Mouse (Mus musculus) E14TG2a.4 (cell line): ENCODE results near the gene Ciao2b.

Experiments
- H3K27me3 ChIP-seq: 2 replicates; pipeline ENCODE4 v1.6.1; 2014; ENCODE audit warnings: low read length, control low read depth; ENCODE audit not compliant: insufficient read depth
- H3K36me3 ChIP-seq: 2 replicates; pipeline ENCODE4 v1.6.1; 2014; ENCODE audit warnings: low read length, control low read depth; ENCODE audit not compliant: insufficient read depth
- H3K4me1 ChIP-seq: replicated peaks from 2 replicates; pipeline ENCODE4 v1.6.1; 2014; ENCODE audit warnings: low read depth, low read length, control low read depth
- H3K4me3 ChIP-seq: replicated peaks from 2 replicates; pipeline ENCODE4 v1.5.1; 2014; ENCODE audit warnings: mild to moderate bottlenecking, low read length
- H3K9me3 ChIP-seq: 2 replicates; pipeline ENCODE4 v1.6.1; 2014; ENCODE audit warnings: low read length, control low read depth
- CTCF ChIP-seq: conservative IDR thresholded peaks from 2 replicates; pipeline ENCODE4 v1.5.1; 2014; ENCODE audit warnings: low read length
- NANOG ChIP-seq: IDR thresholded peaks from 2 replicates; pipeline ENCODE4 v1.6.1; 2014; ENCODE audit warnings: borderline replicate concordance, low read length, mixed read lengths
- POU5F1 ChIP-seq: IDR thresholded peaks from 2 replicates; pipeline ENCODE4 v1.6.1; 2014; ENCODE audit warnings: low read length, borderline replicate concordance

Ciao2b gene

GRCm38 (mm10) chr8:104629306-104630110 lies 12.3 kb downstream of the Ciao2b start:
- Histone ChIP-seq H3K36me3 (no peaks in the 10 kb centered on the region), H3K27me3 (peaks cover 57% of the 10 kb centered on the region), H3K4me1 (peaks cover 28% of the 10 kb centered on the region), H3K4me3 (no peak overlapping the region), H3K9me3 (no peaks in the 10 kb centered on the region)
- no peak for TF ChIP-seq POU5F1
- TF ChIP-seq CTCF: no peak
- no peak for TF ChIP-seq NANOG

- H3K4me1 ChIP-seq: peaks cover 28% of the 10 kb centered on the region
- peaks cover 57% of the 10 kb centered on the region for H3K27me3 ChIP-seq
- H3K36me3 ChIP-seq: no peaks in the 10 kb centered on the region
- H3K4me3 ChIP-seq: no peak overlapping the region
- TF ChIP-seq POU5F1 (no peak), CTCF (no peak), NANOG (no peak)
- no peaks in the 10 kb centered on the region for H3K9me3 ChIP-seq
These were observed 13.4 kb downstream of the Ciao2b start for GRCm38 (mm10) chr8:104628402-104628801.

GRCm38 (mm10) chr8:104627065-104627740 lies 14.6 kb downstream of the Ciao2b start:
- no peaks in the 10 kb centered on the region for H3K36me3 ChIP-seq

GRCm38 (mm10) chr8:104624161-104624560 lies 17.6 kb downstream of the Ciao2b start, which contains the start of gene Cdh16:
Cdh16 (minus strand) TSS chr8:104624396.
- Histone ChIP-seq H3K27me3 (peaks cover 37% of the 10 kb centered on the region), H3K4me1 (0 out of 2 replicates have a peak, but pooled peaks cover 4% of the 10 kb centered on the region), H3K36me3 (no peaks in the 10 kb centered on the region), H3K4me3 (no peak within 1 kb of the TSS), H3K9me3 (no peaks in the 10 kb centered on the region)
- TF ChIP-seq CTCF: no peak
- no peak for TF ChIP-seq NANOG
- TF ChIP-seq POU5F1: no peak

More at GRCm38 (mm10) chr8:104627065-104627740, 14.6 kb downstream of the Ciao2b start:
- no peak overlapping the region for H3K4me3 ChIP-seq
- TF ChIP-seq CTCF (no peak), POU5F1 (no peak), NANOG (no peak)
- H3K9me3 ChIP-seq: no peaks in the 10 kb centered on the region
- H3K27me3 ChIP-seq: peaks cover 51% of the 10 kb centered on the region
- peaks cover 27% of the 10 kb centered on the region for H3K4me1 ChIP-seq

GRCm38 (mm10) chr8:104620765-104621164 lies 21.0 kb downstream of the Ciao2b start:
- Histone ChIP-seq H3K4me3 (no peak overlapping the region), H3K9me3 (no peaks in the 10 kb centered on the region), H3K27me3 (peaks cover 26% of the 10 kb centered on the region; the same call in 1 of the 2 replicates), H3K36me3 (no peaks in the 10 kb centered on the region), H3K4me1 (peaks cover 3% of the 10 kb centered on the region; the same call in 1 of the 2 replicates)
- TF ChIP-seq CTCF (no peak), NANOG (no peak), POU5F1 (no peak)

GRCm38 (mm10) chr8:104613119-104613518 lies 28.6 kb downstream of the Ciao2b start:
- no peaks in the 10 kb centered on the region for H3K9me3 ChIP-seq
- TF ChIP-seq POU5F1: no peak
- H3K27me3 ChIP-seq: peaks cover 15% of the 10 kb centered on the region
- H3K4me1 ChIP-seq: peaks cover 3% of the 10 kb centered on the region; the same call in 1 of the 2 replicates
- no peak overlapping the region for H3K4me3 ChIP-seq
- H3K36me3 ChIP-seq: no peaks in the 10 kb centered on the region

GRCm38 (mm10) chr8:104611613-104612012 lies 30.2 kb downstream of the Ciao2b start:
- Histone ChIP-seq H3K36me3 (no peaks in the 10 kb centered on the region), H3K27me3 (peaks cover 27% of the 10 kb centered on the region), H3K9me3 (no peaks in the 10 kb centered on the region), H3K4me1 (peaks cover 3% of the 10 kb centered on the region; the same call in 1 of the 2 replicates), H3K4me3 (no peak overlapping the region)
- TF ChIP-seq NANOG (no peak), CTCF (no peak), POU5F1 (no peak)

- Histone ChIP-seq H3K4me3 (no peak overlapping the region), H3K9me3 (no peaks in the 10 kb centered on the region), H3K4me1 (no peaks in the 10 kb centered on the region), H3K27me3 (peaks cover 38% of the 10 kb centered on the region), H3K36me3 (no peaks in the 10 kb centered on the region)
- TF ChIP-seq CTCF (no peak), NANOG (no peak), POU5F1 (no peak)
These were observed 31.5 kb downstream of the Ciao2b start for GRCm38 (mm10) chr8:104610185-104610766.
